Mouse (Mus musculus): ENCODE measurements around the gene Nkx2-3.
A peak's percentile ranks its signal among the peaks of the same experiment; 100 is the strongest.

Nkx2-3 gene

GRCm38 (mm10) chr19:43618505-43619030 is 6.4 kb downstream of the Nkx2-3 start:
- no peak for DNase-seq (ENCODE audit: low read depth)

GRCm38 (mm10) chr19:43619916-43620479 is 7.9 kb downstream of the Nkx2-3 start:
- no peak for DNase-seq (ENCODE audit: low read depth)

DNA sequence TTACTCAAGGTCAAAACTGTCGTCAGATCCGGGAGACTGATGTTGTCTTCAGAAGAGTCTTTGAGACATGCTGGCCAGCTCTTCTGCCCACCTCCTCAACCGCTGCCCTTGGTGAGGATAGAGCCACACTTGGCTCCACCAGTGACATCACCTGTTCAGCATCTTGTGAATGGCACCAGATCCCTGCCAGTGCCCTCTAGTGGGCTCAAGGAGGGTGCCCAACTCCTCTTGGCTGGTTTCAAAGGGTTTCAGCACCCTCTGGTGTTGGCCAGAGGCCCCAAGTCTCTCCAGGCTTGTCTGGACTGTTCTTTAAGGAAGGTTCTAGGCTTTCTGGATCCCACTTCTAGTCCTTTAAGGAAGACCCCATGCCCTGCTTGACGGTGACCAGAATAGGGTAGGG is 11.8 kb downstream of the Nkx2-3 start:
- DNase-seq (ENCODE audit: low read depth), result peak; percentile 21

GRCm38 (mm10) chr19:43626160-43626559 is 14.0 kb downstream of the Nkx2-3 start:
- no peak for DNase-seq (ENCODE audit: low read depth)

DNA sequence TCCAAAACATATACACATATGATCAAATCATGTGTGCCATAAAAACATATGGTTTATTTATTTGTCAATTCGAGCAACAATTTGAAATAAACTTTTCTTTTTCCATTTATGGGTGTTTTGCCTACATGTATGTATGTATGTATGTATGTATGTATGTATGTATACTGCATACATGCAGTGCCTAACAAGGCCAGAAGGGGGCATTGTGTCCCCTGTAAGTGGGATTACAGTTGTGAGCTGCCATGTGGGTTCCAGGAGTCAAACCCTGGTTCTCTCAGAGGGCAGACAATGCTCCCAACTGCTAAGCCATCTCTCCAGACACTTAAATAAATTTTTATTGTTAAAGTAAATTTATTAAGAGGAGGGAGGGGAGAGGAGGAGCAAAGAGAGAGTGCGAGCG is 15.2 kb downstream of the Nkx2-3 start:
- DNase-seq (ENCODE audit: low read depth), result no peak

- no peak for DNase-seq (ENCODE audit: low read depth)
Observed at GRCm38 (mm10) chr19:43629088-43629487, 17.0 kb downstream of the Nkx2-3 start.

GRCm38 (mm10) chr19:43630466-43631251 is 18.5 kb downstream of the Nkx2-3 start:
- DNase-seq (ENCODE audit: low read depth), result peak; percentile 79

DNA sequence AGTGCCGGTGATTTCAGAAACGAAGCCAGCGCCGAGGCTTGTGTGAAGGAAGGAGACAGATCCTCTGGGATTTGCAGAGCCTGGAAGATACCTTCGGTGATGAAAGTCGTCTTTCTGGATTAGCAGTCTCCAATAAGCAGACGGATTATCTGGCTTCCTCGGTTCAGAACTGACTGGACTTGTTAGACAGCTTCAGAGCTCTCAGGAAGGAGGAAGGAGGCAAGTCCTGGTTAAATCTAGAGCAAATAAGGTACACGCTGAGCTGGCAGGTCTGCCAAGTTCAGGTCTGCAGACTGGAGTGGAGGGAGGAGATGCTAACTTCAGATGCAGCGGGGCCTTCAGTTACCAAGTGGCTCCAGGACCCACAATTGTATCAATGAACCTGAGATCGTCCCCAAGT is 29.7 kb downstream of the Nkx2-3 start:
- DNase-seq (ENCODE audit: low read depth), result no peak

DNA sequence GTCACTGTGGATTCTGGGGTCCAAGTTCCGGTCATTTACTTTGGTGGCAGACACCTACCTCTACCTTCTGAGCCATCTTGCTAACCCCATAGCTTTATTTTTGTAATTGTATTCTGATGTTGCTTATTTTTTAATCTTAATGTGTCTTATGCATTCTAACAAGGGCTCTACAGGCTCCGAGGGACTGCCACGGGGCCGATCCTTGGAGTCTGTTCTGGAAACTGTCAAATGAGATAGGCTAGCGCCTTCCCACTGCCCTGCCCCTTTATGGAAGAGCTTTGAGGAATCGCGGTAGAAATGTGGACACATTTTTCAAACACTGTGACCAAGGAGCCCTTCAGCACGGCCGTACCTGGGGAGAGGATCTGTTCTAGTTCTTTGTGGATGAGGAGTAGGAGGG is 30.7 kb downstream of the Nkx2-3 start:
- no peak for DNase-seq (ENCODE audit: low read depth)

DNA sequence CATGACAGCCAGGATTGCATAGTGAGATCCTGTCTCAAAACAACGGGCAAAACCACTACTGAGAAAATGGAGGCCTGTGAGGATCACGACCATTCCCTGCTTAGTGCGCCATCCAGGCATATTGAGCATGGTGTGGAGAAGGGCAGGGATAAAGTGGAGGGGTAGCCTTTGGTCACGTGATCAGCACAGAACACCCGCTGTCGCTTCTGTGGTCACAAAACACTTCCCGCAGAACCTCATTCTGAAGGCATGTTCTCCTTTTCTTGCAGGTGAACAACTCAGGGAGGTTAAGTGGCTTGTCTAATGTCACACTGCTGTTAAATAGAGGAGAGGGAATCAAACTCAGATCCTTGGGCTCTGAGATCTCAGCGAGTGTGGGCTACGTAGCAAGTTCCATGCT is 33.4 kb downstream of the Nkx2-3 start:
- no peak for DNase-seq (ENCODE audit: low read depth)

DNA sequence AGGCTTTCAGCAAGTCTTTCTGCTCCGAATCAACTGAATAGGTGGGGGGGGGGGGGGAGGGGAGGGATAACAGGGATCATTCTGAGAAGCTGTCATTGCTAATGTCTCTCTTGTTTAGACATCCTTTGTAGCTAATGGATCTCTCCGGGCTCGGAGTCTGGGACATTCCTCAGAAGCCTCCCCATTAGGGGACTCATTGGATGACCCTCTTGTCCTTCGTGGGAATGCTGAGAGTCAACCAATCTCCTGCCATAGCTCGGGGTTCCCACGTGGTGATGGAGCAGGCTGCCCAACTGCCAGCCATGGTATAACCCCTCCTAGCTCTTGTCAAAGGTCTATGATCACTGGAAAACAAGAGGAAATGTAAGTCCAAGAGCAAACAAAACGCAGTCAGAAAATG is 34.7 kb downstream of the Nkx2-3 start:
- no peak for DNase-seq (ENCODE audit: low read depth)

- no peak for DNase-seq (ENCODE audit: low read depth)
Observed at GRCm38 (mm10) chr19:43647261-43647660, 35.1 kb downstream of the Nkx2-3 start.

- no peak for DNase-seq (ENCODE audit: low read depth)
Observed at GRCm38 (mm10) chr19:43648343-43648742, 36.2 kb downstream of the Nkx2-3 start.

DNA sequence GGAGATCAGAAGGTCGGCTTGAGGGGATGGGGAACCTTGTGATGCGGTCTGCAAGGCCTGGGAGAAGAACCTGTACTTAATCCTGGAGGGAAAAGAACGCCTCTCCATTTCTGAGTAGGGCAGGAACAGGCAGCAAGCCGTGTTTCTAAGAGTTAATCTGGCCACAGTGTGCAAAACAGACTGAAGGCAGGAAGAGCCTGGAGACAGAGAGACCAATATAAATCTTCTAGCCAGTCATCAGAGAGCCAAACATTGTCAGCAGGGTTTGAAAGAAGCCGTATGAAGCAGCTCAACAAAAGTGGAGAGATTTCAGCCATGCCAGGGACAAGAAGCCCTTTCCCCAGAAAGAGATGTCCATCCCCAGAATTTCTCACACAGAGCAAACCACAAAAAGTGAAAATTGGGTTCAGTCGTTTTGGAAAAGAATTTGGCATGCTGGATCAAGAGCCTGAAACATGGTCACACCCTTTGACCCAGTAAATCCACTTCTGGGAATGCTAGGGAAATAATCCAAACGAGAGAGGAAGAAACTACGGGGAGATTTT is 39.2 kb downstream of the Nkx2-3 start:
- no peak for DNase-seq (ENCODE audit: low read depth)

- DNase-seq (ENCODE audit: low read depth), result peak; percentile 59
Observed at GRCm38 (mm10) chr19:43655735-43656492, 43.8 kb downstream of the Nkx2-3 start.

DNA sequence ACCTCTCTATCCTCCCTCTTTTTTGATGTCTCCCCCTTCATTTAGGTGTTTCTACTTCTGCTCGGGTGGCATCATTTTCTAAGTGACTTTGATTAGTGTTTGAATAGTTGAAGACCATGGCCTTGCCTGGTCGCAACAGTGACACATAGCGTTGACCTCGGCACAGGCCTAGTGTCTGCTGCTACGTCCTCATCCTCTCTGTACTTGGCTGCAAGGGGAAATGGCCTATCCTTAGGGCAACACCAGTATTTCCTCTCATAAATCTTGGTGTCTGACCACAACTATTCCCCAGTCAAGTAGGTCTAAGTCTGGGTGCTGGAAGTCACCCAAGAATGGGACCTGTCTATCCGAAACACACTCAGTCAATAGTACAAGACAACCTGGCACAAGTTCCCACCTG is 47.5 kb downstream of the Nkx2-3 start:
- DNase-seq (ENCODE audit: low read depth), result no peak

GRCm38 (mm10) chr19:43660774-43661173 is 48.6 kb downstream of the Nkx2-3 start:
- no peak for DNase-seq (ENCODE audit: low read depth)

GRCm38 (mm10) chr19:43662176-43662967 is 50.2 kb downstream of the Nkx2-3 start:
- no peak for DNase-seq (ENCODE audit: low read depth)

DNA sequence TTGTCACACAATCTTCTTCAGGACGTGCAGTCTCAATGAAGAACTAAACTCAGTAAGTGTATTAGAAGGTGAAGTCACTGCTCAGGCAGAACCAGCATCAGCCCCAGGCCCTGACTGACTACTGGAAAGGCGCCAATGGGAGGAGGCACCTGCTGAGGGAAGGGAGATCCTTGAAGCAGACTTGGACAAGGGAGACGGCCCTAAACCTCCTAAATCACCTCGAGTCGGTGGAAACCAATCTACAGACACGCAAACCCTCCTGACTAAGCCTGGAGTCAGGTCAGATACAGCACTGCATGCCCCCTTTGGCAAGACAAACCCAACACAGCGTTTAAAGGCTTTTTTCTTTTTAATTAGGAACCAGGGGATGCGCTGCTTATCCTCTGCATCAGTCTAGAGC is 51.3 kb downstream of the Nkx2-3 start:
- no peak for DNase-seq (ENCODE audit: low read depth)

Measured in c-Kit-positive CD71-positive TER-119-negative erythroid progenitor cells, embryonic 14.5 days (primary cell).